Comparison of ENCODE assay signal across 8 mouse cellular contexts in the genomic region with DNA sequence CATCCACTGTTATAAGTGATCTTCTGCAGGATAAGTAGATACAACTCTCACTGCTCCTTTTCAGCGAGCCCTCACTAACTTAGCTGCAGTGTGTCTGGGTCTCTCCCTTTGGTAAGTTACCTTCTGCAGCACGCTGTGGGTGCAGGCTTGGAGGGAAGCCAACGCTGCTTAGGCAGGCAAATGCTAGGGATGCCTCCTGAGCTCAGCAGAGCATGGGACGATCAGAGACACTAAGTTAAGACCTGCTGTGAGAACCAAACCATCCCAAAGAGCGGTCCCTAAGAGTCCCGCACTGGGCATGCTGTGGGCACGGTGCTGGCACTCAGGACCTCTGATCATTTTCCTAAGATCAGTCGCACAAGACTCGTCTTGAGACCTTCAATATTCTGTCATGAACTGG. TPM values are rescaled to one million over a fixed set of nuclear protein-coding genes. Genes with fewer than 3 reads are reported as not detected.
A peak's percentile ranks its signal among the peaks of the same experiment; 100 is the strongest.
DNase-seq lines count a peak whose midpoint lies in the region.

No protein-coding gene starts in this region.

- DNase-seq in cerebellum, postnatal 10 days = peak; percentile 71 to 79
- no peak for DNase-seq in cerebellum, adult 11-12 months
- DNase-seq in layer of hippocampus, adult 9-11 months = peak; percentile 68
- no peak for DNase-seq in layer of hippocampus, postnatal 10 days (ENCODE audit: low spot score in 2 of 2)
- DNase-seq in kidney, postnatal 25 days = peak; percentile 51 to 65
- DNase-seq in right cerebral cortex, adult 18-20 months = peak; percentile 69
- DNase-seq in urinary bladder, adult 18-20 months (ENCODE audit: low spot score in 2 of 2) = no peak
- no peak for DNase-seq in thymus, postnatal 4 days

RNA-seq across cellular contexts. Expression of gene Nin, which starts 45.7 kb away (rescaled TPM):
- total RNA-seq in layer of hippocampus, postnatal 10 days (2021) = 10 to 100 TPM; 59.8 to 85.9 TPM

Comparison
In these comparisons a context has a peak if more than half of its experiments do, and no peak if none do; other contexts are left out.
1. DNase-seq: peak in cerebellum, postnatal 10 days (2 of 2), layer of hippocampus, adult 9-11 months (single experiment), kidney, postnatal 25 days (2 of 2) and right cerebral cortex, adult 18-20 months (single experiment); none in cerebellum, adult 11-12 months (single experiment), layer of hippocampus, postnatal 10 days (0 of 2), urinary bladder, adult 18-20 months (0 of 2) and thymus, postnatal 4 days (single experiment).